Mouse (Mus musculus): ENCODE measurements around the gene Sergef.

The Sergef gene

DNA sequence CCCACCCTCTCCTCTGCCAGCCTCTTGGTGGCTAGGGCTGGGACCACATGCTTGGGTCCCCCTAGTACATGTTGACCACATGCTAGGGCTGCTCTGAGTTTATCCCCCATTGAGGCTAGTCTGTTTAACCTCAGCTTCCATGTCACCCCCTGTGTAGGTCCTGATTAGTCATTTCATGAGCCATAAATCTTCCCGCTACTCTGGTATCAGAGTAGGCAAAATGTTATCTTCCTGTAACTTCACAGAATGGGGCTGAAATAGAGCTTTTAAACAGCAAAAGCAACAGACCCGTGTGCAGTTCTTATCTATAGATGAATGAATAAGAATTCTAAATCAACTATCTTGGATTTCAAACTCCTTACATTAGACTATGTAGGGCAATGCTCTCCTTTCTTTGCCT lies 138.1 kb downstream of the Sergef start:
- no peak for DNase-seq (ENCODE audit: low spot score in 2 of 2)

GRCm38 (mm10) chr7:46499561-46499960 lies 140.0 kb downstream of the Sergef start:
- DNase-seq (ENCODE audit: low spot score in 2 of 2): no peak

- no peak for DNase-seq (ENCODE audit: low spot score in 2 of 2)
Measured at GRCm38 (mm10) chr7:46492134-46492678, 147.4 kb downstream of the Sergef start.

- no peak for DNase-seq (ENCODE audit: low spot score in 2 of 2)
Measured at GRCm38 (mm10) chr7:46487354-46487753, 152.3 kb downstream of the Sergef start.

GRCm38 (mm10) chr7:46486761-46487160 lies 152.8 kb downstream of the Sergef start:
- DNase-seq (ENCODE audit: low spot score in 2 of 2): no peak

DNA sequence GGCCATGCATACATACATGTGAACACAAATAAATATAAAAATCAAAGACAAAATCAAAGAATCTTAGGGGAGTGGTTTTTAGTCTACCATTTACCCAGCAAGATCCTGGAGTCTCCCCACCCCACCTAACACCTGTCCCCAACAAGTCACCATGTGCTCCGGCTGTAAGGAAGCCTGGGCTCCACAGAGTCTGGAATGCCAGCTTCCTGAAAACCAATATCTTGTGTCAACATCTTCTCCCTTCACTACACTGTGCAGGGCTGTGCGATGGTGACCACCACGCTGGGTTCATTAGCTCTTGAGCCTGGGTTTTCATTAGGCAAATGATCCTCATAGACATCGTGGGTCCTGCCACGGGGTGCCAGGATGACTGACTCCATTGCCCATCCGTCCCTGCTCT lies 155.4 kb downstream of the Sergef start:
- no peak for DNase-seq (ENCODE audit: low spot score in 2 of 2)

DNA sequence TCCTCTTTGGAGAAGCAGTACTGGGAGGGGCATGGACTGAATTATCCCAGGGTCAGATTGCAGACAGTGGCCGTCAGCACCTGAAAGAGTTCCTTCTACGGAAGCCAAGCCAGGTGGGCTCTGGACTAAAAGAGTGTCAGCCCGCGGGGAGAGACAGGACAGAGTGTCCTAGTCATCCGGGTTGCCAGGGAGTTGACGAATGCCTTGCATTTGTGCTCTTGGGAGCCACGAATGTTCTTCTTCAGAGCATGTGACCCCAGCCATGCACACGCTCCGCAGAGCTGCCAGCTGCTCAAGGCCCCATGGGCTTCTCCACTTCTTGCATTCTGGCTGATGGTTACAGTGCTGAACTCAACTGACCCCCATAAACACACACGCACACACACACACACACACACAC lies 156.6 kb downstream of the Sergef start:
- DNase-seq (ENCODE audit: low spot score in 2 of 2): no peak

GRCm38 (mm10) chr7:46482099-46482531 lies 157.5 kb downstream of the Sergef start:
- no peak for DNase-seq (ENCODE audit: low spot score in 2 of 2)

DNA sequence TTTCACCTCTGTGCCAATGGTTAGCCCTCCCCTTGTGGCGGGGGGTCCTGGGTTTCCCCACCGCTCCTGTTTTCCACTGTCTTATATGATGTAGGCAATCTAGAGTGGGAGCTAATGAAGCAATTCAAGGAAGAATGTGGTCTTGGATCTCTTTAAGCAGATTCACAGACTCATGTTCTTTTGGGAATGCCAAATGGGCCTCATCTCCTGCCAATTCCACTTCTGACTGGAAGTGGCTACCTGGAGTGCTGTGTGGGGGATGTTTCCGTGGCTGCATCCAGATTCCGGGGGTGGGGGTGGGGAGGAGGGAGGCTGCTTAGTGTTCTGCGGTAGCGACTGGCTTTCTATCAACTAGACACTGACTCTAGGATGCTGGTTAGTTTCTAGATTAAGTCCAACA lies 159.8 kb downstream of the Sergef start:
- no peak for DNase-seq (ENCODE audit: low spot score in 2 of 2)

- DNase-seq (ENCODE audit: low spot score in 2 of 2): no peak
Measured at GRCm38 (mm10) chr7:46477456-46477855, 162.2 kb downstream of the Sergef start.

- no peak for DNase-seq (ENCODE audit: low spot score in 2 of 2)
Measured at GRCm38 (mm10) chr7:46475464-46475863, 164.1 kb downstream of the Sergef start.

GRCm38 (mm10) chr7:46473141-46473540 lies 166.5 kb downstream of the Sergef start:
- DNase-seq (ENCODE audit: low spot score in 2 of 2): no peak

DNA sequence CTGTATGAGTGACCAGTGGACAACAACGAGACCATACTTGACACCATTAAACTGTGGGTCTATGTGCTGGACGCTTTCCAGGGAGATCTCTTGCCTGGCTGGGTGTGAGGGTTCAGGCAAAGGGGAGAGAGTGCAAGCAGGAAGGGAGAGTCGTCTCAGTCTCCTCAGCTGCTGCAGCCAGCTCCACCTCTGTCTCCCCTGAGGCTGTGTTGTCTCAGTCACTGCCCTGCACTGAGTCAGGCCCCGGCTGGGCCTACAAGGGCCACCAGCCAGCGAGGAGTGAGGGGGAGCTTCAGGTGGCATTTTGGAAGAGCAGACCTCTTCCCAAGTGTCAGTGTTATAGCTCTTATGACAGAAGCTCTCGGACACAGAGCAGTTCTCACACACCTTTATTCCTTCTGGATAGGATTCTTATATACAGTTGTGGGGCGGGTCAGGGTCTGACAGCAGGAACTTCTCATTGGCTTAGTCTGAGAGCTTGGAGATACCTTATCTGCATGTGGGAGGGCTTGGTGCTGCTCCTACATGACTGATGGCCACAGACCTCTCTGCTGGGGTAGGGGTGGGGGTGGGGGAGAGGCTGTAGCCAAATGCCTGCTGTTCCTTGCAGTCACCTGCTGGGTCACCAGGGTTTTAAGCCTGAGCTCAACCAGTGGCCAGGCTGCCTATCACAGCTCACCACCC lies 168.4 kb downstream of the Sergef start:
- DNase-seq (ENCODE audit: low spot score in 2 of 2): no peak

DNA sequence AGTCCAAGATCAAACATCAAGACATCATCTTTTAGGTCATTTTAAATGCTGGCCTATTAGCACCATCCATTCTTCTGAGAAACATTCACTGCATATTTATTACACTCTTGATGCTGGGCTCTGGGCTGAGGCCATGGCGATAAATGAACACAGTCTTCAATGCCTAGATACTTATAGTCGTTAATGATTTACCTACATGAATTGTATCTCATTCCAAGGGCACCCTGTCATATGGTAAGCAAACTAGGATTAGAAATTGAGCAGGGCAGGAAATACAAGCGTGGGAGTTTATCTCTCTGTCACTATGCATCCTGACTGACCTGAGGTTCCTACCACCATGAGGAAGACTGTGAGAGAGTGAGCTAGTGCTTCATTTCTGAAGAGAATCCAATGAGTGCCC lies 170.1 kb downstream of the Sergef start:
- DNase-seq (ENCODE audit: low spot score in 2 of 2): no peak

GRCm38 (mm10) chr7:46466422-46466981 lies 173.1 kb downstream of the Sergef start:
- peak; percentile 29 to 41 for DNase-seq (ENCODE audit: low spot score in 2 of 2)

DNA sequence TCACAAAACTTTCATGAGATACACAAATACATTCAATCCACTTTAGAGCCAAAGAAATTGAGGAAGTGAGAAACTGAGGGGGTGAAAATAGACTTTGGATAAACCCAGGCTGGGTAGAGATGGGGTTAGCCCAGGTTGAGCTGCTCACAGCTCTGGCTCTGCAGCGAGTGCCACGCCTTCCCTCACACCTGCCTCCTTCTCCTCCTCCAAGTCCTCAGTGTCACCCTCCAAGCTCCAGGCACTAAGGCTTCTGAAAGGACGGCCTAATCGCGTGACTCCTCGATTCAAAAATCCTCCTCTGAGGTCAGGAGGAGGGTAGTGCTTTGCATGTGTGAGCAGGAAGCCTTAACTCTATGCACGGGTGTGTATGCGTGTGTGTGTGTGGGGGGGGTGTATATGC lies 176.5 kb downstream of the Sergef start:
- DNase-seq (ENCODE audit: low spot score in 2 of 2): no peak

- peak; percentile 28 to 39 for DNase-seq (ENCODE audit: low spot score in 2 of 2)
Measured at GRCm38 (mm10) chr7:46462287-46462686, 177.3 kb downstream of the Sergef start.

DNA sequence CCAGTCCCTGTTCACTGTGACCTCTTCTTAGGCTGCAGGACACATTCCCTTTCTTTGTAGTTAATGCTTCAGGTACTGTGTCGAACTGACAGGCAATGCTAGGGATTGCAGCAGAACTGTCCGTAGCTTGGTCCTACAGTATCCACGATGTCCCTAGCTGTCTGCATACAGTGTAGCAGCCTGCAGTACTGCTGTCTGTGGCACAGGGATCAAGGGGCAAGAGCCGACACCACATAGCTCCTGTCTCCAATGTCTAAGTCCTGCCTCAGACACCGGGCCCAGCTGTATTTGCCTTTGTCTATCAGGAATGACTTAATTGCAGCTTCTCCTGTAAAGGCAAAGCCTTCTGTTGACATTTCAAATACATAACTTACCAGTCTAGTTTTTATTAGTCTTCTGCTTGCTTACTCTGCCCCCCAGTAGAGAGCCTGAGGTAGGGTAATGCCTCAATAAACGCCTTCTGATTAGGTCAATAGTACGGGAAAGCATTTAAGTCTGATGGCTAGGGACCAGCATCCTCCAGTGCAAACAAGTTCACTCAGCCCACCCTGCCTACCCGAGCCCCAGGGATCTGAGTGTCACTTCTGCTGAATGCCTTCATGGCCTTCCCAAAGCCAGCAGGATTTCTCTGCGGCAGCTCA lies 179.9 kb downstream of the Sergef start:
- DNase-seq (ENCODE audit: low spot score in 2 of 2): no peak

DNA sequence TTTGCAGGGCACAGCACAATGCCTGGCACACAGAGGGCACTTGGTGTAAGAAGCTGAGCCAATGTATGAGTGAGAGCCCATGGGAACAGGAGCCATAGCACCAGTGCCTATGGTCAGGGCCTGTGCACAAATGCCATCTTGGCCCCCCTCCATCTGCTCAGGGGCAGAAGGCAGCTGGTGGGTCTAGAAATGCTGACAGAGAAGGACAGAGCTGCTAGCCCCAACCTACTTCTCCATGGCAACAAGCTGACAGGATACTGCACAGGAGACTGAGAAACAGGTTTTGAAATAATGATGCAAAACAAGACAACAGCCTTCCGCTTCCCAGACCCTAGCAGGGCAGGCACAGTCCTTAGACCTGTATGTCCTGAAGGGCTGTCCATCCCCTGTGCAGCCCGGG lies 180.4 kb downstream of the Sergef start:
- DNase-seq (ENCODE audit: low spot score in 2 of 2): no peak

- DNase-seq (ENCODE audit: low spot score in 2 of 2): no peak
Measured at GRCm38 (mm10) chr7:46457889-46458288, 181.7 kb downstream of the Sergef start.

DNA sequence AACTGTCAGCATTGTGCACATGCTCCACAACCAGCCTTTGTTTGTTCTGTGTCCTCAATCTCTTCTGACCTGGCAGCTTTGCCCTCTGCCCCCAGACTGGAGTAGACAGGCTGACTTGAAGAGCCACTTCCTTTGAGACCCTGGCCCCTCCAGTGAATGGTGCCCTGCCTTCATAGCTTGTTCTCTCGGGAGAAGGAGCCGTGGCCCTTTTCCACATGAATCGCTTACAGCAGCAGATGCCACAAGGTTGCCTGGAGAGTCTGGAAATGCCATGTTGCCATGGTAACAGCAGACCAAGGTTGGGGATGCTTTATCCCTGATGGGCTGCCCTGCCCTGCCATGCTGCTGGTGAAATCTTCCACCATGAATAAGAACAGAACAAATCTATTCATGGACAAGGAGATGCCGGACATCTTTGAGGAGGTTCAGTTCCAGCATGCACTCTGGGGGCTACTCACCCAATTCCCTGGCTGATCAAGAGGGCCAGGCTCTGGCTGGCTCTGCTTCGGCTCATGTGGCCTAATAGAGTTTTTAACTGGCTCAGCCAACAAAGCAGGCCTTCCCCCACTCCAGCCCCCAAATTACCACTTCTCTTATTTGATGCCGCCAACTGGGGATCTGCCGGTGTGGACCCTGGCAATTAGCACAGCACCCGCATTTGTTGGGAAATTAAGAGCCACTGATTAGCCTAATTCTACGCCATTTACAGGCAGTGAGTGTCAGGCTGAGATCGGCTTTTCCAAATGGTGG lies 185.5 kb downstream of the Sergef start:
- DNase-seq (ENCODE audit: low spot score in 2 of 2): no peak

DNA sequence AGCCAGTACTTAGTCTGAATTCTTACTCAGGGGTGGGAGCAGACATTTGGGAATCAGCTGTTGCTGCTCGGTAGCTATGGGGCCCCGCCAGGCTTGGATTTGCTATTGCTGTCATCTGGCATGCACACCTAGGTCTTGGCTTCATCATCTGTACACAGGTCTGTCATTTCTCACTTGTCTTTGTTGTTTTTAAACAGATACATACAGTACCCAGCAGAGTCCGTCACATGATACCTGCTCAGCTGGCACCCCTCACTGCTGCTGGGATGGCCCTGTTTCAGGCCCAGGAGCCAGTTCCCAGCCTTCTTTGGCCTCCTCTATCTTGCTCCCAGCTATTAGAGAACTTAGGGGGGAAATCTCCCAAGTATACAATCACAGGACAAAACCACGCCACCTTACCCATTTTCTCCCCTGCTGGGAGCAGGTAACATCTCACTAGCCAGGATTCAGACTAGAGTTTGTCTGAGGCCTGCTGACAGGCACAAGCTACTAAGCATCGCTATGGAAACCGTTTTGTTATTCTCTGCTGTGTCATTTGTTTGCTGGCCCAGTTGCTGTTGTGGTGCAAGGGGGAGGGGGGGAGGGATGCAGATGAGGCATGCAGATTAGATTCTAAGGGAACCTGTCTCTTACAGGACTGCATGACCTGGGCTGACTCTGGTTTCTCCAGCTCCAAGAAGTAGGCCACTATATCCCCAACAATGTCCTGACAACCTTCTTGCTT lies 190.5 kb downstream of the Sergef start:
- no peak for DNase-seq (ENCODE audit: low spot score in 2 of 2)
